Mouse (Mus musculus) frontal cortex, postnatal 14 days (tissue): Measurements from ENCODE around the gene Fgd1.

Experiments
- DNase-seq, 2 experiments: peaks; one replicate each; pipeline ENCODE4 v3.0.0; 2022; ENCODE audit warnings: low spot score in 2 of 2

Fgd1 gene

GRCm38 (mm10) chrX:151045850-151046249, at the start of gene Fgd1:
Gene Fgd1, plus strand, starts transcription at chrX:151046150.
- DNase-seq = no peak

GRCm38 (mm10) chrX:150996775-150997174, 49.2 kb upstream of the Fgd1 start:
- DNase-seq = no peak

- peak; percentile 82 for DNase-seq
These were observed 28.7 kb upstream of the Fgd1 start, which contains the start of gene Gnl3l for GRCm38 (mm10) chrX:151016938-151017877. Gene Gnl3l, minus strand, starts transcription at chrX:151017322.

- no peak for DNase-seq
These were observed 28.1 kb upstream of the Fgd1 start for GRCm38 (mm10) chrX:151017897-151018296.

GRCm38 (mm10) chrX:151018798-151019197, 27.2 kb upstream of the Fgd1 start:
- no peak for DNase-seq

- no peak for DNase-seq
These were observed 14.6 kb upstream of the Fgd1 start for GRCm38 (mm10) chrX:151031400-151031799.

- no peak for DNase-seq
These were observed 4.7 kb upstream of the Fgd1 start for GRCm38 (mm10) chrX:151041223-151041622.

GRCm38 (mm10) chrX:151046321-151046720, 371 bp downstream of the Fgd1 start:
- peak in 1 of 2 experiments; percentile 14 for DNase-seq

- peak; percentile 53 to 70 for DNase-seq
These were observed 954 bp downstream of the Fgd1 start for GRCm38 (mm10) chrX:151046777-151047430.

- no peak for DNase-seq
These were observed 1.6 kb downstream of the Fgd1 start for GRCm38 (mm10) chrX:151047431-151048058.

GRCm38 (mm10) chrX:151049661-151050215, 3.8 kb downstream of the Fgd1 start:
- no peak for DNase-seq

GRCm38 (mm10) chrX:151050337-151050736, 4.4 kb downstream of the Fgd1 start:
- DNase-seq = peak in 1 of 2 experiments; percentile 21

GRCm38 (mm10) chrX:151054489-151054888, 8.5 kb downstream of the Fgd1 start:
- DNase-seq = no peak

GRCm38 (mm10) chrX:151055559-151055958, 9.6 kb downstream of the Fgd1 start:
- DNase-seq = no peak

GRCm38 (mm10) chrX:151059346-151059745, 13.4 kb downstream of the Fgd1 start:
- no peak for DNase-seq

GRCm38 (mm10) chrX:151061615-151062299, 15.8 kb downstream of the Fgd1 start:
- no peak for DNase-seq

GRCm38 (mm10) chrX:151066071-151066666, 20.2 kb downstream of the Fgd1 start:
- no peak for DNase-seq

- no peak for DNase-seq
These were observed 21.9 kb downstream of the Fgd1 start for GRCm38 (mm10) chrX:151067876-151068275.

GRCm38 (mm10) chrX:151076007-151076406, 30.1 kb downstream of the Fgd1 start:
- DNase-seq = no peak

GRCm38 (mm10) chrX:151076941-151077485, 31.1 kb downstream of the Fgd1 start:
- no peak for DNase-seq

GRCm38 (mm10) chrX:151085599-151085998, 39.6 kb downstream of the Fgd1 start:
- DNase-seq = no peak
